Mouse (Mus musculus): ENCODE results near the gene Ppm1f. TPM values are rescaled to one million over a fixed set of nuclear protein-coding genes. Genes with fewer than 3 reads are reported as not detected.

Gene Ppm1f
- polyA plus RNA-seq, 1 experiment from 2014 or later, result 6.9 TPM

GRCm38 (mm10) chr16:16870241-16870616 is 26.0 kb upstream of the Ppm1f start:
- Histone ChIP-seq H3K36me3 (replicated peaks) (peaks cover 4% of the 10 kb centered on the region; the same call in 1 of the 2 replicates), H3K27ac (replicated peaks) (peak overlapping the region; percentile 86; the same call in 1 of the 2 replicates), H3K4me3 (replicated peaks) (peak overlapping the region; percentile 77), H3K4me1 (replicated peaks) (peaks cover 27% of the 10 kb centered on the region), H3K27me3 (no peaks in the 10 kb centered on the region), H3K9ac (peak overlapping the region; percentile 78), H3K9me3 (replicated peaks) (no peaks in the 10 kb centered on the region), H3K4me2 (peak overlapping the region; percentile 75)
- no peak for ATAC-seq (ENCODE audit: insufficient read depth)
- WGBS (ENCODE audit: insufficient replicate concordance), result 35% methylated on average over 7 of the region's 7 CpGs

GRCm38 (mm10) chr16:16870617-16871331 is 25.5 kb upstream of the Ppm1f start, which contains the start of the genes Top3b and Vpreb1:
TSS of gene Top3b (plus strand) at chr16:16870736.
TSS of gene Vpreb1 (minus strand) at chr16:16870843.
- WGBS (ENCODE audit: insufficient replicate concordance), result under 1% methylated on average over 49 of the region's 49 CpGs
- H3K27ac ChIP-seq (replicated peaks), result peak within 1 kb of the TSS; percentile 86
- ATAC-seq (ENCODE audit: insufficient read depth), result peak; percentile 95

DNA sequence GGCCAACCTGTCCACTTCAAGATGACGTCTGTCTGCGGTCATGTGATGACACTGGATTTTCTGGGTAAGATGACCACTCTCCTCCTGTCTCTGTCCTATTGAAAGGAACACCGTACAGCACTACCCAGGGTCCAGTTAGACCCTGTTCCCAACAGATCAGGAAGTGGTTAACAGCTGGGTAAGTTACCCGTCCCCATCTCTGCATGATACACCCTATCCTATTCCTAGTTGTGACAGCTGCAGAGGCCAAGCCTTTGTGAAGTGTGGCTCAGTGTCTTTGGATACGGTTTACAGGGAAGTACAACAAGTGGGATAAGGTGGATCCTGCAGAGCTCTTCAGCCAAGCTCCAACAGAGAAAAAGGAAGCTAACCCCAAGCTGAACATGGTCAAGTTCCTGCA is 17.2 kb upstream of the Ppm1f start:
- peaks cover 86% of the 10 kb centered on the region for H3K36me3 ChIP-seq (replicated peaks)
- ATAC-seq (ENCODE audit: insufficient read depth), result no peak
- 73% methylated on average over 5 of the region's 5 CpGs for WGBS (ENCODE audit: insufficient replicate concordance)
- H3K4me2 ChIP-seq, result no peak overlapping the region
- no peak overlapping the region for H3K9ac ChIP-seq
- H3K4me3 ChIP-seq (replicated peaks), result no peak overlapping the region
- H3K4me1 ChIP-seq (replicated peaks), result no peaks in the 10 kb centered on the region
- H3K27ac ChIP-seq (replicated peaks), result no peak overlapping the region
- H3K9me3 ChIP-seq (replicated peaks), result no peaks in the 10 kb centered on the region
- no peaks in the 10 kb centered on the region for H3K27me3 ChIP-seq

More at GRCm38 (mm10) chr16:16870617-16871331, 25.5 kb upstream of the Ppm1f start, which contains the start of the genes Top3b and Vpreb1:
- peaks cover 7% of the 10 kb centered on the region for H3K36me3 ChIP-seq (replicated peaks)
- peak within 1 kb of the TSS; percentile 75 for H3K4me2 ChIP-seq
- H3K4me3 ChIP-seq (replicated peaks), result peak within 1 kb of the TSS; percentile 77
- H3K9ac ChIP-seq, result peak within 1 kb of the TSS; percentile 78
- H3K9me3 ChIP-seq (replicated peaks), result no peaks in the 10 kb centered on the region
- H3K4me1 ChIP-seq (replicated peaks), result peaks cover 27% of the 10 kb centered on the region
- H3K27me3 ChIP-seq, result no peaks in the 10 kb centered on the region

DNA sequence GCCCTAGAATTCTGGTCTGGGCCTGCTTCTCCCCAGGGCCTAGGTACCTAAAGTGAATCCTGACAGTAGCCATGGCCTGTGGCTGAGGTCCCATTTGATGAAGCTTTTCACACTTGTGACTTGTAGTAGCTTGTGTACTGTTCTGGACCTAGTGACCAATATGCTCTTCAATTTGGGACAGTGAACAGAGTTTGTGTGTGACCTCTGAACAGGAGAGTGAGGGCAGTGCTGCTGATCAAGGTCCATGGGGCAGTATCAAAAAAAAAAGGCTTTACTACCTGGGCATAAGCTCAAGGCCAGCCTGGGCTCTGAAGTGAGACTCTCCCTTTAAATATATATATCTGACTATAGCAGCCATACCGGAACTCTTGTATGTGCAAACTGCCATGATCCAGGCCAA is 7.9 kb upstream of the Ppm1f start:
- ATAC-seq (ENCODE audit: insufficient read depth), result no peak
- peaks cover 96% of the 10 kb centered on the region for H3K36me3 ChIP-seq (replicated peaks)
- no peaks in the 10 kb centered on the region for H3K27me3 ChIP-seq
- no peak overlapping the region for H3K9ac ChIP-seq
- H3K4me3 ChIP-seq (replicated peaks), result no peak overlapping the region
- no peak overlapping the region for H3K4me2 ChIP-seq
- no peaks in the 10 kb centered on the region for H3K9me3 ChIP-seq (replicated peaks)
- H3K27ac ChIP-seq (replicated peaks), result no peak overlapping the region
- WGBS (ENCODE audit: insufficient replicate concordance), result 89% methylated on average over 1 of the region's 1 CpGs
- H3K4me1 ChIP-seq (replicated peaks), result no peaks in the 10 kb centered on the region

DNA sequence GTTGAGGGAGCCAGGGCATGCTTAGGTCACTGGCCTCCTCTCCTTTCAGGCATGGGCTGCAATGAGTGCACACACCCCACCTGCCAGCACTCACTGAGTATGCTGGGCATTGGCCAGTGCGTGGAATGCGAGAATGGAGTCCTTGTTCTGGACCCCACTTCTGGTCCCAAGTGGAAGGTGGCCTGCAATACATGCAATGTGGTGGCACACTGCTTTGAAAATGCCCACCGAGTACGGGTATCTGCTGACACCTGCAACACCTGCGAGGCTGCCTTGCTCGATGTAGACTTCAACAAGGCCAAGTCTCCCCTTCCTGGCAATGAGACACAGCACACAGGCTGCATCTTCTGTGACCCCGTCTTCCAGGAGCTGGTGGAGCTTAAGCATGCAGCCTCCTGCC is 3.9 kb upstream of the Ppm1f start:
- Histone ChIP-seq H3K4me2 (no peak overlapping the region), H3K4me1 (replicated peaks) (peaks cover 15% of the 10 kb centered on the region), H3K9ac (no peak overlapping the region), H3K4me3 (replicated peaks) (no peak overlapping the region), H3K36me3 (replicated peaks) (peaks cover 64% of the 10 kb centered on the region), H3K27me3 (no peaks in the 10 kb centered on the region), H3K9me3 (replicated peaks) (no peaks in the 10 kb centered on the region), H3K27ac (replicated peaks) (no peak overlapping the region)
- 81% methylated on average over 7 of the region's 7 CpGs for WGBS (ENCODE audit: insufficient replicate concordance)
- ATAC-seq (ENCODE audit: insufficient read depth), result no peak

DNA sequence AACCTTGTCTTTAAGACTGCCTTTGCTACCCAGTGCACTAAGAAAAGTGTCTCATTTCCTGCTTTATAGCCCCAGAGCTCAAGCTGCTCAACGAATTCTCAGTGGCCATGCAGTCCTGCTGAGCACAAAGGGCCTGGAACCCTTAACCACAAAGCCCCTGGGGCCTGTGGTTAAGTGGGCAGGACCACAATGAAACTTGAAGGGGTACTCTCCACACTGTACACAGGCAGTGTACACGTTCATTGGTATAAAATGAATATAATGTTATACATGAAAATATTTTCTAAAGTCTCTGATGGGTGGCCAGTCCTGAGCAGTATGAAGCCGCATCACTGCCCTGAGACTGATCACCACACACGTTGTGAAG is 271 bp upstream of the Ppm1f start:
- H3K27ac ChIP-seq (replicated peaks), result 0 out of 2 replicates have a peak overlapping the region, but pooled peaks have one; percentile 20
- H3K4me3 ChIP-seq (replicated peaks), result peak overlapping the region; percentile 64
- peak overlapping the region; percentile 84 for H3K4me2 ChIP-seq
- no peak; the same call in 1 of the 2 replicates for ATAC-seq (ENCODE audit: insufficient read depth)
- 11% methylated on average over 4 of the region's 4 CpGs for WGBS (ENCODE audit: insufficient replicate concordance)
- no peak overlapping the region for H3K9ac ChIP-seq
- H3K27me3 ChIP-seq, result no peaks in the 10 kb centered on the region
- H3K9me3 ChIP-seq (replicated peaks), result no peaks in the 10 kb centered on the region
- H3K4me1 ChIP-seq (replicated peaks), result peaks cover 25% of the 10 kb centered on the region
- peaks cover 28% of the 10 kb centered on the region for H3K36me3 ChIP-seq (replicated peaks)

DNA sequence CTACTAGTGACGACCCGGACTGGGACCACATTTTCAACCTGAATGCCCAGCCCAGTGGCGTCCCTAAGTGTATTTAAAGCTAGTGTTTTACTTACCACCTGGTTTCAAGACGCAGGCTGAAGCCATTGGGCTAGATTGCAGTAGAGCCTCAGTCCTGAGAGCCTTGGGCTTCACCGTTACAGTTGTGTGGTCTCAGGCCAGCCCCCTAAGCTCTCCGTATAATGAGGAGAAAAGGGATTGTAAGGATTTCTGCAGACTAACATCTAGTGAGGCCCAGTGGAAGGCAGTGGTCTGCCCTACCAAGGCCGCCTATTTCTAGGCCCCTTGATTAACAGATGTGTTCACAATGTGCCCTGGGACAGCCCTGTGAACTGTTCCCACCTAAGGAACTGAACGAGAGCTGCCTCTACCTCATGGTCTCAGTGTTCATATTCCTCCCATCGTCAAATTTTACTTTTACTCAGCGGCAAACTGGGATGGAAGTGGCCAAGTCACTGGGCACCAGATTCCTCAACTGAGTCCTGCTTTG is 851 bp downstream of the Ppm1f start:
- peaks cover 25% of the 10 kb centered on the region for H3K4me1 ChIP-seq (replicated peaks)
- H3K9ac ChIP-seq, result peak overlapping the region; percentile 51
- 19% methylated on average over 10 of the region's 10 CpGs for WGBS (ENCODE audit: insufficient replicate concordance)
- H3K4me2 ChIP-seq, result peak overlapping the region; percentile 84
- H3K27me3 ChIP-seq, result no peaks in the 10 kb centered on the region
- peaks cover 16% of the 10 kb centered on the region for H3K36me3 ChIP-seq (replicated peaks)
- ATAC-seq (ENCODE audit: insufficient read depth), result no peak
- peak overlapping the region; percentile 63; the same call in 1 of the 2 replicates for H3K27ac ChIP-seq (replicated peaks)
- no peaks in the 10 kb centered on the region for H3K9me3 ChIP-seq (replicated peaks)
- H3K4me3 ChIP-seq (replicated peaks), result peak overlapping the region; percentile 64

GRCm38 (mm10) chr16:16902329-16902728 is 6.1 kb downstream of the Ppm1f start:
- Histone ChIP-seq H3K4me2 (no peak overlapping the region), H3K4me3 (replicated peaks) (no peak overlapping the region), H3K9ac (no peak overlapping the region), H3K36me3 (replicated peaks) (peaks cover 22% of the 10 kb centered on the region), H3K27ac (replicated peaks) (no peak overlapping the region), H3K4me1 (replicated peaks) (peaks cover 17% of the 10 kb centered on the region), H3K9me3 (replicated peaks) (no peaks in the 10 kb centered on the region), H3K27me3 (no peaks in the 10 kb centered on the region)
- WGBS (ENCODE audit: insufficient replicate concordance), result 47% methylated on average over 4 of the region's 4 CpGs
- no peak for ATAC-seq (ENCODE audit: insufficient read depth)

- ATAC-seq (ENCODE audit: insufficient read depth), result no peak
- Histone ChIP-seq H3K4me1 (replicated peaks) (peaks cover 12% of the 10 kb centered on the region; the same call in 1 of the 2 replicates), H3K27ac (replicated peaks) (no peak overlapping the region), H3K9ac (no peak overlapping the region), H3K27me3 (no peaks in the 10 kb centered on the region), H3K4me2 (no peak overlapping the region), H3K4me3 (replicated peaks) (no peak overlapping the region), H3K9me3 (replicated peaks) (no peaks in the 10 kb centered on the region), H3K36me3 (replicated peaks) (peaks cover 22% of the 10 kb centered on the region)
- WGBS (ENCODE audit: insufficient replicate concordance), result 70% methylated on average over 5 of the region's 5 CpGs
Measured at GRCm38 (mm10) chr16:16903188-16903587, 6.9 kb downstream of the Ppm1f start.

DNA sequence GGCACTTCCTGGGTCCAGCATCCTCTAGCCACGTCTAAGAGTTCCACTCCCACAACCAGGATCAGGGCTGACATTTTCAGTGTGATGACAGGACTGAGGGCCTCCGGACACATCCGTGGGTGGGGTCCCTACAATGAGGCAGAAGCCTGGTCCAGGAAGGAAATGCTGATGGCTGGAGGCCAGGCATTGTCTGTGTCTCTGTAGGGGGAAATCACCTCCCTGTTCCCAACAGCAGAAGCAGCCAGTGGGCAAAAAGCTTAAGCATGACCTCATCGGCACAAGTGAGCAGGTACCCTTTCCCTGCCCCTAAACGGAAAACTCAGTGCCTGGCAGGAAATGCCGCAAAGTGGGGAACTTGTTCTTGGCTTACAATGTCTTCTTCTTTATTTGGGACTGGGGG is 11.5 kb downstream of the Ppm1f start:
- Histone ChIP-seq H3K4me3 (replicated peaks) (no peak overlapping the region), H3K27ac (replicated peaks) (no peak overlapping the region), H3K9ac (no peak overlapping the region), H3K4me2 (no peak overlapping the region), H3K36me3 (replicated peaks) (peaks cover 29% of the 10 kb centered on the region), H3K4me1 (replicated peaks) (peaks cover 7% of the 10 kb centered on the region; the same call in 1 of the 2 replicates), H3K9me3 (replicated peaks) (no peaks in the 10 kb centered on the region), H3K27me3 (no peaks in the 10 kb centered on the region)
- 40% methylated on average over 6 of the region's 6 CpGs for WGBS (ENCODE audit: insufficient replicate concordance)
- ATAC-seq (ENCODE audit: insufficient read depth), result peak; percentile 38; the same call in 1 of the 2 replicates

Data from liver, embryonic 15.5 days (tissue).